Mouse (Mus musculus): Measurements from ENCODE around the gene Pfkm. TPM values are rescaled to one million over a fixed set of nuclear protein-coding genes. Genes with fewer than 3 reads are reported as not detected.

Gene Pfkm
- polyA plus RNA-seq (2015; fragmentation: Nextera tagmentation; extraction: Ambion mirVana), result 9.1 and 9.2 TPM in 2 replicates

GRCm38 (mm10) chr15:98092372-98093120 is at the start of gene Pfkm:
Pfkm (plus strand) TSS chr15:98092589.
- peak within 1 kb of the TSS; percentile 99 for H3K4me3 ChIP-seq (ENCODE audit: low read depth, low read length)
- peak within 1 kb of the TSS; percentile 97 for H3K9ac ChIP-seq (replicated peaks)
- H3K27me3 ChIP-seq (ENCODE audit: insufficient read depth, low read length), result no peaks in the 10 kb centered on the region
- DNase-seq (no peak), ATAC-seq (no peak; the same call in 1 of the 2 replicates)
- WGBS (ENCODE audit: insufficient replicate concordance), result under 1% methylated on average over 21 of the region's 30 CpGs
- H3K27ac ChIP-seq (ENCODE audit: low read depth), result peak within 1 kb of the TSS; percentile 98
- peak within 1 kb of the TSS; percentile 77 for H3K4me2 ChIP-seq (ENCODE audit: low read depth, low read length)
- no peaks in the 10 kb centered on the region; the same call in 1 of the 2 replicates for H3K36me3 ChIP-seq (replicated peaks; ENCODE audit: insufficient read depth, low read length)
- no peaks in the 10 kb centered on the region for H3K9me3 ChIP-seq (ENCODE audit: low read length)
- TF ChIP-seq EP300 (IDR thresholded peaks at IDR 0.05; ENCODE audit: low read depth) (peak; percentile 82), CTCF (IDR thresholded peaks at IDR 0.05; ENCODE audit: low read depth) (no peak)
- H3K4me1 ChIP-seq (ENCODE audit: insufficient read depth), result peaks cover 8% of the 10 kb centered on the region; the same call in 1 of the 2 replicates

- Histone ChIP-seq H3K4me2 (ENCODE audit: low read depth, low read length) (no peak overlapping the region), H3K27me3 (ENCODE audit: insufficient read depth, low read length) (no peaks in the 10 kb centered on the region), H3K9ac (replicated peaks) (no peak overlapping the region), H3K9me3 (ENCODE audit: low read length) (no peaks in the 10 kb centered on the region), H3K4me3 (ENCODE audit: low read depth, low read length) (no peak overlapping the region), H3K4me1 (ENCODE audit: insufficient read depth) (no peaks in the 10 kb centered on the region), H3K27ac (ENCODE audit: low read depth) (no peak overlapping the region), H3K36me3 (replicated peaks; ENCODE audit: insufficient read depth, low read length) (peaks cover 83% of the 10 kb centered on the region)
- TF ChIP-seq CTCF (IDR thresholded peaks at IDR 0.05; ENCODE audit: low read depth) (no peak), EP300 (IDR thresholded peaks at IDR 0.05; ENCODE audit: low read depth) (no peak)
- DNase-seq (no peak), ATAC-seq (no peak)
- WGBS (ENCODE audit: insufficient replicate concordance), result 90% methylated on average over 6 of the region's 6 CpGs
These were observed 48.4 kb upstream of the Pfkm start for GRCm38 (mm10) chr15:98043967-98044366.

GRCm38 (mm10) chr15:98044387-98044786 is 48.0 kb upstream of the Pfkm start:
- no peak overlapping the region for H3K27ac ChIP-seq (ENCODE audit: low read depth)
- DNase-seq (no peak), ATAC-seq (no peak)
- WGBS (ENCODE audit: insufficient replicate concordance), result 90% methylated on average over 5 of the region's 5 CpGs
- no peak overlapping the region for H3K9ac ChIP-seq (replicated peaks)
- no peak overlapping the region for H3K4me3 ChIP-seq (ENCODE audit: low read depth, low read length)
- no peaks in the 10 kb centered on the region for H3K4me1 ChIP-seq (ENCODE audit: insufficient read depth)
- TF ChIP-seq EP300 (IDR thresholded peaks at IDR 0.05; ENCODE audit: low read depth), result no peak
- TF ChIP-seq CTCF (IDR thresholded peaks at IDR 0.05; ENCODE audit: low read depth), result peak; percentile 17; the same call in 1 of the 2 replicates
- no peak overlapping the region for H3K4me2 ChIP-seq (ENCODE audit: low read depth, low read length)
- H3K9me3 ChIP-seq (ENCODE audit: low read length), result no peaks in the 10 kb centered on the region
- H3K27me3 ChIP-seq (ENCODE audit: insufficient read depth, low read length), result no peaks in the 10 kb centered on the region
- H3K36me3 ChIP-seq (replicated peaks; ENCODE audit: insufficient read depth, low read length), result peaks cover 84% of the 10 kb centered on the region

DNA sequence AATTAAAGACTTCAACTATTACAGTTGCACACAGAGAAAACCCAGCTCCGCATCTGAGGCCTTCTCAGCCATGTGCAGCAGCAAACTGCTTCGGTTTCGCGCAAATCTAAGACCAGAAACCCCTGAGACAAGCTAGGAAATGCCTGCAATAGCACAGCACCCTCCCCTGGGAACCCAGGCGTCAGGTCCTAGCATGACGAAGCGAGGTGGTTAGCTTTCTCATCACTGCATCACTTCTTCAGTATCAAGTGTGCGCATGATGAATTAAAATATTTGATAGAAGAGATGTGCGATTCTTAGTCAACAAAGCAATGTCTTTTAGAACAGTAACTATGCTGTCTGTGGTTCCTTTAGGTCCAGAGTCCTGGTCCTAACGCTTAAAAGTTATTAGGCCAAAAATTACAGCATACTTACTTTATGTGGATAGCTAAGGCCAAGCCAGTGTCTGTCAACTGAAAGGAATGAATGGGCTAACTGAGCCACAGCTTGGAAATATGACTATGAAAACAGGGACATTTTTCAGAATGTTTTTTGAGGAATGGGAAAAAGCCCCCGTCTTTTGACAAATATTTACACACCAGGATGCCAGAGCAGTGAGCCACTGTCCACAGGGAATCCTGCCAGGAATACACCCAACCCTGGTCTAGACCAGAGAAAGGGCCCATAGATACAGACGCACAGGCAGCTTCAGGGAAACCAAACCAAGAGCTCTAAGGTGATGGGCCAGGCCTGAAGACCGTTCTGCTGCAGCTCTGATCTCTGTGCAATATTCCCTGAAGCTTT is 43.3 kb upstream of the Pfkm start:
- H3K4me3 ChIP-seq (ENCODE audit: low read depth, low read length), result no peak overlapping the region
- DNase-seq (no peak), ATAC-seq (no peak)
- H3K9me3 ChIP-seq (ENCODE audit: low read length), result no peaks in the 10 kb centered on the region
- H3K27me3 ChIP-seq (ENCODE audit: insufficient read depth, low read length), result no peaks in the 10 kb centered on the region
- H3K4me2 ChIP-seq (ENCODE audit: low read depth, low read length), result no peak overlapping the region
- WGBS (ENCODE audit: insufficient replicate concordance), result 87% methylated on average over 13 of the region's 13 CpGs
- H3K27ac ChIP-seq (ENCODE audit: low read depth), result no peak overlapping the region
- peaks cover 78% of the 10 kb centered on the region for H3K36me3 ChIP-seq (replicated peaks; ENCODE audit: insufficient read depth, low read length)
- H3K9ac ChIP-seq (replicated peaks), result no peak overlapping the region
- H3K4me1 ChIP-seq (ENCODE audit: insufficient read depth), result no peaks in the 10 kb centered on the region
- TF ChIP-seq CTCF (IDR thresholded peaks at IDR 0.05; ENCODE audit: low read depth), result no peak
- TF ChIP-seq EP300 (IDR thresholded peaks at IDR 0.05; ENCODE audit: low read depth), result no peak

DNA sequence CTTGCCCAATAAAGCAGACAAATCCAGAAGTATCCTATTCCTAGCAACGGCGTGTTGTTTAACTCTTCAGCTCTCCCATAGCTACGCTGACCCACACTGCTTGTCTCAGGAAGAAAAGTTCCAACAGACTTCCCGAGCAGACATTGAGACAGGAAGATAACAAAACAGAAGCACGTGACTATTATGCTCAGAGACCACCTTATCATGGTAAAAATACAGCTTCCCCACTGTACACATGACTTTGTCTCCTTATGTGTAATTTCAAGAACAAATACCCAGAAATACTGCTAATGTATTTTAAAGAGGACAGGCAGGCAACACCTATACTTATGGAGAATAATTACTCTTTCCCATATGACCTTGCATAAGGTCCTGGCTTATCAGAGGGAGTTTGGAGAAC is 40.7 kb upstream of the Pfkm start:
- WGBS (ENCODE audit: insufficient replicate concordance), result 64% methylated on average over 5 of the region's 5 CpGs
- no peaks in the 10 kb centered on the region for H3K9me3 ChIP-seq (ENCODE audit: low read length)
- H3K4me1 ChIP-seq (ENCODE audit: insufficient read depth), result no peaks in the 10 kb centered on the region
- DNase-seq (no peak), ATAC-seq (no peak)
- no peak overlapping the region for H3K4me3 ChIP-seq (ENCODE audit: low read depth, low read length)
- no peak for TF ChIP-seq EP300 (IDR thresholded peaks at IDR 0.05; ENCODE audit: low read depth)
- TF ChIP-seq CTCF (IDR thresholded peaks at IDR 0.05; ENCODE audit: low read depth), result no peak
- no peak overlapping the region for H3K4me2 ChIP-seq (ENCODE audit: low read depth, low read length)
- H3K36me3 ChIP-seq (replicated peaks; ENCODE audit: insufficient read depth, low read length), result peaks cover 75% of the 10 kb centered on the region
- H3K9ac ChIP-seq (replicated peaks), result no peak overlapping the region
- no peak overlapping the region for H3K27ac ChIP-seq (ENCODE audit: low read depth)
- H3K27me3 ChIP-seq (ENCODE audit: insufficient read depth, low read length), result no peaks in the 10 kb centered on the region

- Histone ChIP-seq H3K36me3 (replicated peaks; ENCODE audit: insufficient read depth, low read length) (peaks cover 74% of the 10 kb centered on the region), H3K9me3 (ENCODE audit: low read length) (no peaks in the 10 kb centered on the region), H3K27ac (ENCODE audit: low read depth) (no peak overlapping the region), H3K4me3 (ENCODE audit: low read depth, low read length) (no peak overlapping the region), H3K4me1 (ENCODE audit: insufficient read depth) (no peaks in the 10 kb centered on the region), H3K9ac (replicated peaks) (no peak overlapping the region), H3K27me3 (ENCODE audit: insufficient read depth, low read length) (no peaks in the 10 kb centered on the region), H3K4me2 (ENCODE audit: low read depth, low read length) (no peak overlapping the region)
- 44% methylated on average over 5 of the region's 5 CpGs for WGBS (ENCODE audit: insufficient replicate concordance)
- ATAC-seq (no peak), DNase-seq (peak; percentile 30)
- TF ChIP-seq CTCF (IDR thresholded peaks at IDR 0.05; ENCODE audit: low read depth) (peak; percentile 68), EP300 (IDR thresholded peaks at IDR 0.05; ENCODE audit: low read depth) (no peak)
These were observed 37.1 kb upstream of the Pfkm start for GRCm38 (mm10) chr15:98055246-98055645.

All from liver, postnatal 0 days (tissue).